Mouse (Mus musculus) cerebellum, adult 2 months (tissue): ENCODE results near the gene Tmco3. TPM values are rescaled to one million over a fixed set of nuclear protein-coding genes. Genes with fewer than 3 reads are reported as not detected.

Experiments used
- DNase-seq, 2 experiments: peaks; one replicate each; pipeline ENCODE4 v3.0.0; 2021
- H3K27ac ChIP-seq: fragments of 200-500 bp; 2 replicates; pipeline ENCODE4 v1.5.1; 2012; ENCODE audit warnings: low read length, control low read depth, inconsistent platforms; ENCODE audit not compliant: insufficient read depth
- H3K27me3 ChIP-seq: fragments of 200-500 bp; 2 replicates; pipeline ENCODE4 v1.6.1; 2012; ENCODE audit warnings: inconsistent platforms, mild to moderate bottlenecking, low read length, moderate library complexity; ENCODE audit not compliant: control insufficient read depth, insufficient read depth
- H3K4me1 ChIP-seq: fragments of 200-500 bp; 2 replicates; pipeline ENCODE4 v1.6.1; 2011; ENCODE audit warnings: low read length; ENCODE audit not compliant: control insufficient read depth, insufficient read depth
- H3K4me3 ChIP-seq: fragments of 200-500 bp; replicated peaks from 2 replicates; pipeline ENCODE3; 2011; ENCODE audit warnings: mild to moderate bottlenecking, low read depth, low read length, control low read depth; ENCODE audit not compliant: insufficient read depth
- CTCF ChIP-seq: fragments of 200-500 bp; IDR thresholded peaks from 2 replicates; pipeline ENCODE4 v1.5.1; 2011; ENCODE audit warnings: low read depth, mild to moderate bottlenecking, control low read depth, low read length, moderate library complexity, borderline replicate concordance; ENCODE audit not compliant: insufficient read depth
- POLR2A ChIP-seq: fragments of 200-500 bp; IDR thresholded peaks from 2 replicates; pipeline ENCODE4 v1.6.1; 2011; ENCODE audit warnings: low read length, control low read depth, borderline replicate concordance; ENCODE audit not compliant: insufficient read depth
- WGBS: fragments of 180-500 bp; shearing (Covaris S2); methylation state at CpG from one replicate; pipeline ENCODE4 v1.1.7; 2018; 5-methylcytosine and 5-hydroxymethylcytosine counted together
- polyA plus RNA-seq: library from polyadenylated mRNA; depleted of rRNA; stranded (reverse); fragments of >200 nt; gene quantifications from 2 replicates; pipeline ENCODE4 v1.2.3, GENCODE M21; 2012

Tmco3 gene
- polyA plus RNA-seq, 1 experiment: 55.2 TPM

DNA sequence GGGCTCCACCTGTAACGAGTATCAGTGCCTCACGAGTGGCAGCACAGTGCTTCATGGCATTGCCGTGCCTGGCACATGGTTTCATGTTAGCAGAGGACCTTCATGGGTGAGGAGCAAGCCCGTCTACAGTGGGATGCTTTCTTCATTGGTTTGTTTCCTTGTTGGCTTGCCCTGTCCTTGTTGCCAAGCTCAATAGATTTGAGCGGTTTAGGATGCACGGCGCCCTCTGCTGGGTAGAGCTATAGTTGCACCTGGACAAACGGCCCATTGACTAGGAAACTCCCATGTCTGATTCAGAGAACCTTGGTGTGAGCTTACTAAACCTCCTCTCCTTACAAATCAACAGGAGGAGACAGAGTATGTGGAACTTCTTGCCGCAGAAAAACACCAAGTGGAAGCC is 4.4 kb downstream of the Tmco3 start:
- no peak for TF ChIP-seq POLR2A
- TF ChIP-seq CTCF: peak; percentile 78

DNA sequence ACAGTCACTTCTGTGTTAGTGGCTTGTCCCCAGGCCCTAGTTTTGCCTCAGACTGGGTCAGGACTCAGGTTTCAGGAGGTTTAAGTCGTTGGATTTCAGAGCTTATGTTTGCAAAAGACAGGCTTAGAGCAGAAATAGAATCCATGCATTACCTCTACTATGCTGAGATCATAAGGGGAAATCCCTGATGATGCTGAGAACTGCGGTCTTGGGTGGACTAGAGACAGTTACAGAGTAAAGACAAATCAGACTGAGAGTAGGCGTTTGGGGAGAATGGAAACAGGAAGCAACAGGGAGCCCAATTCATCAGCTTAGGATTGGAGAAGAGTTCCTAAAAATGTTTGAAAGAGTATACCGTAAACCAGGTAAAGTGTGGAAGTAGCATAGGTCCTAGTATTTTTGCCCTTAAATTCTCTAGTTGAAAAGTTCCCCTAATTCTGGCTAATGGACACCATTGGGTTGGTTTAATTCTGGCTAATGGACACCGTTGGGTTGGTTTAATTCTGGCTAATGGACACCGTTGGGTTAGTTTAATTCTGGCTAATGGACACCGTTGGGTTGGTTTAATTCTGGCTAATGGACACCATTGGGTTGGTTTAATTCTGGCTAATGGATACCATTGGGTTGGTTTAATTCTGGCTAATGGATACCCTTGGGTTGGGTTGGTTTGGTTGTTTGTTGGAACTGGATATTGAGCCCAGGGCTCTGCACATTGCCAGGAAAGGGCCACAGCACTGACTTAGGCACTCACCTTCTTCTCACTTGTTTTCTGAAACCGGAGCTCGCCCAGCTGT is 5.9 kb downstream of the Tmco3 start:
- Histone ChIP-seq H3K27ac (no peak overlapping the region), H3K27me3 (no peaks in the 10 kb centered on the region), H3K4me3 (no peak overlapping the region), H3K4me1 (no peaks in the 10 kb centered on the region)
- WGBS: 96% methylated on average over 9 of the region's 9 CpGs
- TF ChIP-seq CTCF (no peak), POLR2A (no peak)
- DNase-seq: no peak

More for the DNA sequence above, 4.4 kb downstream of the Tmco3 start:
- no peaks in the 10 kb centered on the region for H3K4me1 ChIP-seq
- no peaks in the 10 kb centered on the region for H3K27me3 ChIP-seq
- 27% methylated on average over 9 of the region's 9 CpGs for WGBS
- no peak overlapping the region for H3K27ac ChIP-seq
- H3K4me3 ChIP-seq: no peak overlapping the region
- peak; percentile 65 to 79 for DNase-seq

DNA sequence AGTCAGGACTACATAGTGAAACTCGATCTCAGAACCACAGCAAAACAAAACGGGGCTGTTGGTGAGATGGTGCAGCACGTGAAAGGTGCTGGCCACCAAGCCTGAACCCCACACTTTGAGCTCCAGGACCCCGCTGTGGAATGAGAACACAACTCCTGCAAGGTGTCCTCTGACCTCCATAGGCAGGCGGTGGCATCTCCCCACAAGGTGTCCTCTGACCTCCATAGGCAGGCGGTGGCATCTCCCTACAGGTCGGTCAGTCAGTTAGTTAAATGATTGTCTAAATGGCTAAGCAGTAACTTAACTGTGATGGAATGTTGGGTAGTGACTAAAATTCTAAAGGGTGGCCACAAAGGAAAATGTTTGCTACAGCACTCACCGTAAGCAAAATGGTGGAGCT is 11.6 kb downstream of the Tmco3 start:
- no peaks in the 10 kb centered on the region for H3K4me1 ChIP-seq
- DNase-seq: no peak
- 98% methylated on average over 8 of the region's 8 CpGs for WGBS
- H3K27ac ChIP-seq: no peak overlapping the region
- H3K27me3 ChIP-seq: no peaks in the 10 kb centered on the region
- no peak overlapping the region for H3K4me3 ChIP-seq
- no peak for TF ChIP-seq POLR2A
- no peak for TF ChIP-seq CTCF

DNA sequence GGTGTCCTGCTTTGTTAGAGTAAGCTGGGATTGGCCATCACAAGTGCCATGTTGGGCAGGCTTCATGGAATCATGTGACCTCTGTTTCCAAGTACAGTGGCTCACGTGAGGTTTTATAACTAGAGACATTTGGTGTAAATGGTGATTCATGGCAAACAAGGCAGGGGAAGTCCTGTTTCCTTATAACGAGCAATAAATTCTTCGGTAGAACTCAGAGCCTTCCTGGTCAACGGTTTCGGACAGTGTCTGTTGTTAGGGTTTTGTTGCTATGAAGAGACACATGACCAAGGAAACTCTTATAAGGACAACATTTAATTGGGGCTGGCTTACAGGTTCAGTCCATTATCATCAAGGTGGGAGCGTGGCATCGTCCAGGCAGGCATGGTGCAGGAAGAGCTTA is 13.0 kb downstream of the Tmco3 start:
- no peak for TF ChIP-seq POLR2A
- TF ChIP-seq CTCF: no peak
- Histone ChIP-seq H3K4me3 (no peak overlapping the region), H3K27me3 (no peaks in the 10 kb centered on the region), H3K4me1 (no peaks in the 10 kb centered on the region), H3K27ac (no peak overlapping the region)
- DNase-seq: no peak
- WGBS: 95% methylated on average over 7 of the region's 7 CpGs

DNA sequence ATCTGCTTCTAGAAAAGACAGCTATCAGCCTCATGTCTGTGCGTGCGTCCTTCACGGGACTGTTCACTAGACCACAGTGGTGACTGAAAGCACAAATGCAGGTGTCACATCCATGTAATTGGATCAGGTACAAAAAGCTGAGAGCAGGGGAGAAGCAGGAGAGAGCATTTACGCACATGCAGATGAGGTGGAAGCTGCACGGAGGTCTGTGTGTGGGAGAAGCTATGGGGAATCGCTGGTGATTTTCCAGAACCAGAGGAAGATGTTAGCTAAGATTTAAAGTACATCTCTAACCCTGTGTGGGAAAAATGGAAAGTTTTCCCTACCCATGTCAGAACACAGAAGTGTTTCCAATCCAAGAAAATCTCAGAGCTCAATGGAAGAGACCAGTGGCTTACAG is 17.5 kb downstream of the Tmco3 start:
- no peaks in the 10 kb centered on the region for H3K27me3 ChIP-seq
- no peak overlapping the region for H3K4me3 ChIP-seq
- WGBS: 91% methylated on average over 6 of the region's 6 CpGs
- TF ChIP-seq CTCF: no peak
- no peak for TF ChIP-seq POLR2A
- H3K4me1 ChIP-seq: no peaks in the 10 kb centered on the region
- no peak overlapping the region for H3K27ac ChIP-seq
- DNase-seq: no peak

DNA sequence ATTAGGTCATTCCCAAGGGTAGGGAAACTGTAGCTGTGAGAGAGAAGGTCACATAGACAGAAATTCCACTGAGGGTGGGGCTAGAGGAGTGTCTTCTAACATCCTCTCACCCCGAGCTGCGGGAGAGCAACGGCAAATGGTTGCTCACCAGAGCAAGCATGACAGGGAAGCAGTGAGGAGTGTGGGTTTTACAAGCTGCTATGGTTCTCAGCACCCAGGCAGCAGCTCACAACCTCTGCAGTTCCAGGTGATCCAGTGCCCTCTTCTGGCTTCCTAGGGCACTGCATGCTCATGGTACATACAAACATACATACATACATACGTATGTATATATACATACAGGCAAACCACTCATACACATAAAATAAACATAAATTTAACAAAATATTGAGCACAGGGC is 17.9 kb downstream of the Tmco3 start:
- Histone ChIP-seq H3K4me3 (no peak overlapping the region), H3K27me3 (no peaks in the 10 kb centered on the region), H3K4me1 (no peaks in the 10 kb centered on the region), H3K27ac (no peak overlapping the region)
- TF ChIP-seq POLR2A (no peak), CTCF (no peak)
- WGBS: 95% methylated on average over 4 of the region's 4 CpGs
- no peak for DNase-seq

DNA sequence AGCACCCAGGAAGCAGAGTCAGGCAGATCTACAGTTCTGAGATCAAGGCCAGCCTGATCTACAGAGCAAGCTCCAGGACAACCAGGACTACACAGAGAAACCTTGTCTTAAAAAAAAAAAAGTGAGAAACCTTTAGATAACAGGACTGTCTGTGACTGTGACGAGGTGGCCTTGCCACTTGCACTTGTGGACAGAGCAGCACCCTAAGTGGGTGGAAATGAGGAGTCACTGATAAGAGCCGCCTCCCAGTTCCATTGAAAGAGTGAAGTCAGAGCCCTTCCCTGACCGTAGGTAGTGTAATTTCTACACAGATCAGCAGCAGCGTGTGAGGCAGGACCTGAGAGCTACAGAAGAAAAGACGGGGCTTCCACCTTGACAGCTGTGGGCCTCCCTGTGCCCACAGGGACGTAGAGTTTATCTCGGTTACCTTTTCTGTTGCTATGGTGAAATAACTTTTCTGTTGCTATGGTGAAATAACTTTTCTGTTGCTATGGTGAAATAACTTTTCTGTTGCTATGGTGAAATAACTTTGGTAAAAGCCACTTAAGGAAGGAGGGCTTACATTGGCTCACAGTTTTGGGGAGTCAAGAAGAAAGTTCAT is 18.4 kb downstream of the Tmco3 start:
- H3K4me1 ChIP-seq: no peaks in the 10 kb centered on the region
- TF ChIP-seq CTCF (no peak), POLR2A (no peak)
- H3K4me3 ChIP-seq: no peak overlapping the region
- no peak for DNase-seq
- no peak overlapping the region for H3K27ac ChIP-seq
- no peaks in the 10 kb centered on the region for H3K27me3 ChIP-seq
- WGBS: 82% methylated on average over 7 of the region's 7 CpGs

DNA sequence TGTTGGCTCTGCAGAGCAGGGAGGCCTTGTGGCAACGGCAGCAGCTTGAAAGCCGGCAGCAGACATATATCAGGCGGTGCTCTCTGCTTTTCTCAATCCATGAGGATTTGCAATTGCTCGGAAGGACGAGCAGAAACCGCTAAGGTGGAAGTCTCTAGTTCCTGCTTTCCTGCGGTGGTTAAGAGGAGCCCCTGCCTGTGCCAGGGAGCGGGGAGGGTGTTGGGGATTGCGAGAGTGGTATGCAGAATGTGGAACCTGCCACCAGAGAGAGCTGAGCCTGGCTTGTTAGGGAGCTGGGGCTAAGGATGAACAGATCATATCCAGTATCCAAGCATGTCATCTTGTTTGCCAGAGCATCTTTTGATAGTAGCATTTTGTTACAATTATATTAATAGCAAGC is 18.9 kb downstream of the Tmco3 start:
- no peak for DNase-seq
- WGBS: 84% methylated on average over 9 of the region's 9 CpGs
- H3K4me1 ChIP-seq: no peaks in the 10 kb centered on the region
- no peak for TF ChIP-seq CTCF
- TF ChIP-seq POLR2A: no peak
- H3K27ac ChIP-seq: no peak overlapping the region
- H3K4me3 ChIP-seq: no peak overlapping the region
- no peaks in the 10 kb centered on the region for H3K27me3 ChIP-seq
